Mouse (Mus musculus): ENCODE results near the gene Adgrb3.

DNA sequence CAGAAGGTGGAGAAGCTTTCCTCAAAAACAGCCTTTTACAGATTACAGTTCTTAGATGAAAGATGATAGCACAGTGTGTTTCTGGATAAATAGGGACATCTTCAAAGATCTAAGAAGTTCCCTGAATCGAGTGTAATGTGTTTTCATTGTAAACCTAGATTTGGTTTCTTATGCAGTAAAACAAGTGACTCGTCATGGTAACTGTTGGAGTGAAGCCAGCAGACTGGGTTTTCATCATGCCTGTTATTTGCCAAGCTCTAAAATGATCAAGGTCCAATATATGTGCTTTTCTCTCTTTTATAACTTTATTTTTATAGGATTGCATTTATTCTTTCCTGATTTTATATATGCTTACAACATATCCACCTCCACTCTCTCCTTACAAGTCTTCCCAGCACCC lies 394.0 kb downstream of the Adgrb3 start:
- TF ChIP-seq CTCF (conservative IDR thresholded peaks at IDR 0.05; ENCODE audit: low read length): no peak
- no peak for TF ChIP-seq NANOG (IDR thresholded peaks at IDR 0.05; ENCODE audit: borderline replicate concordance, low read length)
- TF ChIP-seq POU5F1 (IDR thresholded peaks at IDR 0.05; ENCODE audit: borderline replicate concordance, low read length): no peak

Data from E14TG2a.4 (cell line).